Mouse (Mus musculus): ENCODE measurements around the gene Kalrn.

Gene Kalrn

DNA sequence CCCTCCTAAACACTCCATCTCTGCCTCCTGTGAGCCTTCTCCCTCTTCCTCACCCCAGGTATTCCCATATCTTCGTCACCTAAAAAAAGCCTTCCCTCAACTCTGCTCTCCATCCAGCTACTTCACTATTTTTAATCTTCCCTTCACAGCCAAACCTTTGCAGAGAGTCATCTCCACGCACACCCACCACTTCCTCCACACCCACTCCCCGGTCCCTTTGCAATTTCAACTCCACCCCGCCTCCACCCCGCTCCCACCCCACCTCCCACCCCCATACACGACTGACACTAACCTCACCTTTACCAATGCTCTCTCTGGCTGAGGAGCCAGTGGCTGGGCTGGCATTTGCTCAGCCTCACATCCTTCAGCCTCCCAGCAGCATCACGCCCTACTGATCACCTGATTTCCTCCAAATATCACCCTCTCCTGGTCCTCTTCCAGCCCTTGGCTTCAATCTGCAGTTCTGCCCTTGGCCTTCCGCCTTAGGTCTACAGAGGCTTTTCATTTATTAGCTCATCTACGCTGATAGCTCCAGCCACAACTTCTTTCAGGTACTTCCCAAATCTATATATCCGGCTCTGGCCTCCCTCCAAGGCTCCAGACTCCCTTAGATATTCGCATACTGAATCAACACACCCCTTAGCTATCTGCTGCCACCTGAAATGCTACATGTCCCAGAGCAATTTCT is 9.6 kb downstream of the Kalrn start:
- in situ Hi-C loops (cut with MboI; ENCODE audit: low pct_unique_long_range_greater_than_20kb in 1 of 2, low sequenced_read_pairs in 2 of 2, unreplicated experiment in 1 of 2): no loop called here

GRCm38 (mm10) chr16:34561734-34562135 is 11.6 kb downstream of the Kalrn start:
- in situ Hi-C loops (cut with MboI; ENCODE audit: low pct_unique_long_range_greater_than_20kb in 1 of 2, low sequenced_read_pairs in 2 of 2, unreplicated experiment in 1 of 2): no loop called here

- in situ Hi-C loops (cut with MboI; ENCODE audit: low pct_unique_long_range_greater_than_20kb in 1 of 2, low sequenced_read_pairs in 2 of 2, unreplicated experiment in 1 of 2): no loop called here
Measured at GRCm38 (mm10) chr16:34560814-34561213, 12.5 kb downstream of the Kalrn start.

GRCm38 (mm10) chr16:34560411-34560810 is 12.9 kb downstream of the Kalrn start:
- in situ Hi-C loops (cut with MboI; ENCODE audit: low pct_unique_long_range_greater_than_20kb in 1 of 2, low sequenced_read_pairs in 2 of 2, unreplicated experiment in 1 of 2): no loop called here

GRCm38 (mm10) chr16:34557891-34558290 is 15.4 kb downstream of the Kalrn start:
- in situ Hi-C loops (cut with MboI; ENCODE audit: low pct_unique_long_range_greater_than_20kb in 1 of 2, low sequenced_read_pairs in 2 of 2, unreplicated experiment in 1 of 2): no loop called here

DNA sequence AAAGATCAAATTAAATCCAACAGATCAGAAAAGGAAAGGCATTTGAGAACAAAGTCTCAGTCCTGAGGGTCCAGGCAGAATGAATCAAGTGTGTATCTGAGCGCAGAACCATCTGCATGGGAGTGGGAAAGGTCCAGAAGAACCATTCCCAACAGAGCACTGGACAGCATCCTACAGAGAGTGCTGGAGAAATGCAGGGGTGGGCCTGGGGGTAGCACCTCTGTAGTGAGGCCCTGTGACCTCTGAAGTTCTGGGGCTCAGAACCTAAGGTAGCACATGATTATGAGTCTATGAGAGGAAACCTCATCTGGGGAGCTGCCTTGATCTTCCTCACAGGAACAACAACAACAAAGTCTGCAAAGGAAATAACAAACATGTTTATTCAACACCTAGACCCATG is 20.6 kb downstream of the Kalrn start:
- in situ Hi-C loops (cut with MboI; ENCODE audit: low pct_unique_long_range_greater_than_20kb in 1 of 2, low sequenced_read_pairs in 2 of 2, unreplicated experiment in 1 of 2): no loop called here

GRCm38 (mm10) chr16:34549470-34549999 is 23.8 kb downstream of the Kalrn start:
- in situ Hi-C loops (cut with MboI; ENCODE audit: low pct_unique_long_range_greater_than_20kb in 1 of 2, low sequenced_read_pairs in 2 of 2, unreplicated experiment in 1 of 2): no loop called here

GRCm38 (mm10) chr16:34546805-34547509 is 26.4 kb downstream of the Kalrn start:
- in situ Hi-C loops (cut with MboI; ENCODE audit: low pct_unique_long_range_greater_than_20kb in 1 of 2, low sequenced_read_pairs in 2 of 2, unreplicated experiment in 1 of 2): no loop called here

GRCm38 (mm10) chr16:34543754-34544153 is 29.6 kb downstream of the Kalrn start:
- in situ Hi-C loops (cut with MboI; ENCODE audit: low pct_unique_long_range_greater_than_20kb in 1 of 2, low sequenced_read_pairs in 2 of 2, unreplicated experiment in 1 of 2): no loop called here

GRCm38 (mm10) chr16:34542341-34542740 is 31.0 kb downstream of the Kalrn start:
- in situ Hi-C loops (cut with MboI; ENCODE audit: low pct_unique_long_range_greater_than_20kb in 1 of 2, low sequenced_read_pairs in 2 of 2, unreplicated experiment in 1 of 2): no loop called here

DNA sequence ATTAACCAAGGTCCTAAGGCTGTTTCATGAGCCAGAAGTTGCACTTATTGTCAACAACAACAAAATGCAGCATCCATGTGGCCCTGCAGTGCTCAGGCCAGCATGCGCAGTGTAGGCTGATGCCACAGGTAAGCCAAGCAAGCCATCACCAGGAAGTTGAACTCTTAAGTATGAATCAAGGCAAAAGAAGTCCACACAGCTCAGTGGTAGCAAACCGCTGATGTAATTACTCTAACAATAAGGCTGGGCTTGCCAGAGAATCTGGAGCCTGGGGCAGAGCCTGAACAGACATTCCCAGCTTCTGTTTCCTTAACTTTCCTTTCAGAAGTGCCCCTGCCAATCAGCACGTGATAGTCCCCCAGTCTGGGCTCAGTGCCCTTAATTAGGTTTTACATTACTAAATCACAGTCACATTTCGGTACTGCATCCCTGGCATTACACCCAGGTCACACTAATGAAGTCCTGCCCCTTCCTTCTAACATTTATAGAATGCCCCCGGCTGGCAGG is 34.6 kb downstream of the Kalrn start:
- in situ Hi-C loops (cut with MboI; ENCODE audit: low pct_unique_long_range_greater_than_20kb in 1 of 2, low sequenced_read_pairs in 2 of 2, unreplicated experiment in 1 of 2): no loop called here

DNA sequence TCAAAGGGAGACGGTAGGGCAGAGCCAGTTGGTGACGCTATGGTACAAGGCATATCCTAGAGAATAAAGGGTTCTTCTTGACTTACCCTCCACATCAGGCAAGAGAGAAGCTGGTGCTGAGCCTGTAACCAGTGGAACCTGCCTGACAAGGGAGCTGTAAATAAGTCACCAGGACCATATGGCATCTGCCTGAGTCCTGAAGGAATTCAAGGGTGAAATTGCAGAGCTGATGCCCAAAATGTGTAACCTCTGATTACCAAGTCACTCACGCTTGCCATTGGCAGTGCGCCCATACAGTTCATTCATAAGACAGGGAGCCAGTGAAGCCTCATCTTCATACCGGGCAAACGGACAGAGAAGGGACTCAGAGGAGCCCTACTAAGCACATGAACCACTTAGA is 37.0 kb downstream of the Kalrn start:
- in situ Hi-C loops (cut with MboI; ENCODE audit: low pct_unique_long_range_greater_than_20kb in 1 of 2, low sequenced_read_pairs in 2 of 2, unreplicated experiment in 1 of 2): no loop called here

- in situ Hi-C loops (cut with MboI; ENCODE audit: low pct_unique_long_range_greater_than_20kb in 1 of 2, low sequenced_read_pairs in 2 of 2, unreplicated experiment in 1 of 2): no loop called here
Measured at GRCm38 (mm10) chr16:34535135-34535534, 38.2 kb downstream of the Kalrn start.

- in situ Hi-C loops (cut with MboI; ENCODE audit: low pct_unique_long_range_greater_than_20kb in 1 of 2, low sequenced_read_pairs in 2 of 2, unreplicated experiment in 1 of 2): no loop called here
Measured at GRCm38 (mm10) chr16:34531506-34531905, 41.8 kb downstream of the Kalrn start.

GRCm38 (mm10) chr16:34530029-34530428 is 43.3 kb downstream of the Kalrn start:
- in situ Hi-C loops (cut with MboI; ENCODE audit: low pct_unique_long_range_greater_than_20kb in 1 of 2, low sequenced_read_pairs in 2 of 2, unreplicated experiment in 1 of 2): no loop called here

DNA sequence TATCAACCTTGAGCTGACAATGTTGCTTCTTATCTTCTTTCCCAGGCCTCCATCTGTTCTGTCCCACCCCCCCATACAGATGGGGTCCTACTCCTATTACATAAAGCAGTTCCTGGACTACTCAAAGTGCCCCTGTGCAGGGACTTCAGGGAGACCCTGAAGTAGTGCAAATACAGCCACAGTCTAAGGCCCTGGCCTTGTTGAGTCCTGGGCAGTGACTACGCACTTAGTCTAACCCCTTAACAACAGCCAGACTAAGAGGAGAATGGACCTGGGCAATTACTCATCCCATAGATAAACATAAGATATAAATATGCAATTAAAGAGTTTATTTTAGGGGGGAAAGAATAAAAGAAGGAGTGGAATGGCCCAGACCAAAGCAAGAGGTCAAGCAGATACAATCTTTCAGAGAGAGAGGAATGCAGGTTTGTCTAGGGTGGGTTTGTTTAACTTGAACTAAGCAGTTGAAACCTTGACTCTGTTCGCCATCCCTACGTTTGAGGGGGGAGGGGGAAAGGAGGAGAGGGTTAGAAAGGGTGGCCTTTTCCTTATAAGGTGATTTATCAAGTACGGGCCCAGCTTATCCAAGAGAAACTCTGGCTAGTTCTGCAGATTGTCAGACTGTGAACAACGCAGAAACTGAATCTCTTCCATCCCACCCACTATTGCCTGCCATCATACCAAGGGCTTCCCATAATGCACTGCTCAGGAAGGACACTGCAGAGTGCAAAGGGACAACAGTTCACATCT is 44.9 kb downstream of the Kalrn start:
- in situ Hi-C loops (cut with MboI; ENCODE audit: low pct_unique_long_range_greater_than_20kb in 1 of 2, low sequenced_read_pairs in 2 of 2, unreplicated experiment in 1 of 2): no loop called here

- in situ Hi-C loops (cut with MboI; ENCODE audit: low pct_unique_long_range_greater_than_20kb in 1 of 2, low sequenced_read_pairs in 2 of 2, unreplicated experiment in 1 of 2): no loop called here
Measured at GRCm38 (mm10) chr16:34526378-34526777, 47.0 kb downstream of the Kalrn start.

DNA sequence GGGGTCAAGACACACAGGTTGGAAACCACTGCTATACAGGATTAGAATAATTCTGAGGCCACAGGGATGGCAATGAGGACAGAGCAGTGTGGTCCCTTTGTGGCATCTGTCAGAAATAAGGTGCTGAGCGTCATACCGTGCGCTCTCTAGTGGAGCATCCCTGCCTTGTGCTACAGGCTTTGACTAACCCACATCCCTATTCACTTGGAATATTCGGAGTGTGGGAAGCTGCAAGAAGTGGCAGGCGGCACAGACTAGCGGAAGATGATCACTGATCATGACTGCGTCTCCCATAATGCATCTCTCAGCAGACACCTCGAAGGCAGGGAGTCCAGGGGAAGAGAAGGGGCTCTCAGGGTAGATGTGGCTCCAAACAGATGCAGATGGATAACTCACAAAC is 47.5 kb downstream of the Kalrn start:
- in situ Hi-C loops (cut with MboI; ENCODE audit: low pct_unique_long_range_greater_than_20kb in 1 of 2, low sequenced_read_pairs in 2 of 2, unreplicated experiment in 1 of 2): no loop called here

GRCm38 (mm10) chr16:34525205-34525604 is 48.1 kb downstream of the Kalrn start:
- in situ Hi-C loops (cut with MboI; ENCODE audit: low pct_unique_long_range_greater_than_20kb in 1 of 2, low sequenced_read_pairs in 2 of 2, unreplicated experiment in 1 of 2): no loop called here

Measured in mouse embryonic stem cell (cell line).